Mouse (Mus musculus) intestine, embryonic 14.5 days (tissue): ENCODE measurements around the gene Lnx2. TPM values are rescaled to one million over a fixed set of nuclear protein-coding genes. Genes with fewer than 3 reads are reported as not detected.
A peak's percentile ranks its signal among the peaks of the same experiment; 100 is the strongest.

Experiments used
- ATAC-seq: fragments of 200-750 bp; cut with Nextera tagmentation; replicated peaks from 2 replicates; pipeline ENCODE4 v1.8.0; 2017; ENCODE audit warnings: low read depth, moderate number of reproducible peaks, moderate TSS enrichment, moderate library complexity; ENCODE audit not compliant: low FRiP score, low TSS enrichment
- DNase-seq: peaks from one replicate; pipeline ENCODE4 v3.0.0-alpha.2; 2018; ENCODE audit warnings: low spot score
- H3K27ac ChIP-seq: fragments of 300-500 bp; sonication (generic); 2 replicates; pipeline ENCODE4 v1.5.1; 2014; ENCODE audit warnings: low read depth, mild to moderate bottlenecking, control low read depth
- H3K27me3 ChIP-seq: fragments of 300-500 bp; sonication (generic); replicated peaks from 2 replicates; pipeline ENCODE4 v1.6.1; 2014; ENCODE audit warnings: low read length, control low read depth; ENCODE audit not compliant: control insufficient read depth, insufficient read depth
- H3K36me3 ChIP-seq: fragments of 300-500 bp; sonication (generic); 2 replicates; pipeline ENCODE4 v1.6.1; 2014; ENCODE audit warnings: low read length, control low read depth; ENCODE audit not compliant: control insufficient read depth, insufficient read depth
- H3K4me1 ChIP-seq: fragments of 300-500 bp; sonication (generic); replicated peaks from 2 replicates; pipeline ENCODE4 v1.6.1; 2014; ENCODE audit warnings: low read length, control low read depth, mixed read lengths; ENCODE audit not compliant: control insufficient read depth, insufficient read depth
- H3K4me2 ChIP-seq: fragments of 300-500 bp; sonication (generic); 2 replicates; pipeline ENCODE4 v1.6.1; 2014; ENCODE audit warnings: low read length
- H3K4me3 ChIP-seq: fragments of 300-500 bp; sonication (generic); 2 replicates; pipeline ENCODE4 v1.5.1; 2014; ENCODE audit warnings: low read depth, low read length, control low read depth, mixed read lengths
- H3K9ac ChIP-seq: fragments of 300-500 bp; sonication (generic); 2 replicates; pipeline ENCODE4 v1.6.1; 2014; ENCODE audit warnings: mild to moderate bottlenecking, low read length
- H3K9me3 ChIP-seq: fragments of 300-500 bp; sonication (generic); 2 replicates; pipeline ENCODE4 v1.6.1; 2016; ENCODE audit warnings: low read length, control low read depth; ENCODE audit not compliant: control insufficient read depth
- WGBS: fragments of 180-500 bp; shearing (Covaris S2); extraction: QIAGEN DNeasy Blood & Tissue Kit; methylation state at CpG from one replicate; pipeline ENCODE4 v1.1.7; 2014; 5-methylcytosine and 5-hydroxymethylcytosine counted together
- polyA plus RNA-seq: library from polyadenylated mRNA; unstranded; fragments of >200 nt; fragmentation: Nextera tagmentation; extraction: Ambion mirVana; gene quantifications from 2 replicates; pipeline ENCODE4 v1.2.1, GENCODE M21; 2014

The Lnx2 gene
- polyA plus RNA-seq, 1 experiment from 2014 or later: 17.9 TPM

GRCm38 (mm10) chr5:147070791-147071516 lies 5.4 kb downstream of the Lnx2 start:
- Histone ChIP-seq H3K9ac (no peak overlapping the region), H3K9me3 (no peaks in the 10 kb centered on the region), H3K4me3 (no peak overlapping the region), H3K4me2 (no peak overlapping the region), H3K27me3 (no peaks in the 10 kb centered on the region), H3K27ac (peak overlapping the region; percentile 22; the same call in 1 of the 2 replicates), H3K36me3 (no peaks in the 10 kb centered on the region), H3K4me1 (peaks cover 11% of the 10 kb centered on the region)
- 71% methylated on average over 16 of the region's 16 CpGs for WGBS
- DNase-seq: no peak
- ATAC-seq: no peak

GRCm38 (mm10) chr5:147068876-147069275 lies 7.5 kb downstream of the Lnx2 start:
- Histone ChIP-seq H3K4me1 (peaks cover 4% of the 10 kb centered on the region), H3K36me3 (no peaks in the 10 kb centered on the region), H3K9me3 (no peaks in the 10 kb centered on the region), H3K27me3 (no peaks in the 10 kb centered on the region), H3K4me2 (no peak overlapping the region), H3K9ac (no peak overlapping the region), H3K4me3 (no peak overlapping the region), H3K27ac (no peak overlapping the region)
- ATAC-seq (no peak), DNase-seq (no peak)
- WGBS: 72% methylated on average over 5 of the region's 5 CpGs

- H3K27me3 ChIP-seq: no peaks in the 10 kb centered on the region
- WGBS: 51% methylated on average over 5 of the region's 5 CpGs
Observed at GRCm38 (mm10) chr5:147066965-147067364, 9.4 kb downstream of the Lnx2 start.

GRCm38 (mm10) chr5:147066129-147066528 lies 10.3 kb downstream of the Lnx2 start:
- no peak overlapping the region for H3K4me3 ChIP-seq
- no peak overlapping the region for H3K27ac ChIP-seq
- H3K4me2 ChIP-seq: no peak overlapping the region
- WGBS: 64% methylated on average over 4 of the region's 4 CpGs
- H3K9ac ChIP-seq: no peak overlapping the region
- H3K4me1 ChIP-seq: peaks cover 8% of the 10 kb centered on the region
- DNase-seq: no peak
- H3K9me3 ChIP-seq: no peaks in the 10 kb centered on the region
- ATAC-seq: no peak
- no peaks in the 10 kb centered on the region for H3K36me3 ChIP-seq
- H3K27me3 ChIP-seq: no peaks in the 10 kb centered on the region

More at GRCm38 (mm10) chr5:147066965-147067364, 9.4 kb downstream of the Lnx2 start:
- DNase-seq (no peak), ATAC-seq (no peak)
- Histone ChIP-seq H3K9me3 (no peaks in the 10 kb centered on the region), H3K9ac (no peak overlapping the region), H3K36me3 (no peaks in the 10 kb centered on the region), H3K4me1 (peaks cover 8% of the 10 kb centered on the region), H3K4me3 (no peak overlapping the region), H3K27ac (no peak overlapping the region), H3K4me2 (no peak overlapping the region)

- Histone ChIP-seq H3K4me1 (0 out of 2 replicates have a peak, but pooled peaks cover 6% of the 10 kb centered on the region), H3K36me3 (no peaks in the 10 kb centered on the region), H3K4me3 (no peak overlapping the region), H3K9me3 (no peaks in the 10 kb centered on the region), H3K27me3 (no peaks in the 10 kb centered on the region), H3K4me2 (no peak overlapping the region), H3K9ac (no peak overlapping the region), H3K27ac (no peak overlapping the region)
- ATAC-seq (no peak), DNase-seq (no peak)
- 64% methylated on average over 8 of the region's 8 CpGs for WGBS
Observed at GRCm38 (mm10) chr5:147063215-147063661, 13.1 kb downstream of the Lnx2 start.

- H3K4me2 ChIP-seq: no peak overlapping the region
- H3K27ac ChIP-seq: no peak overlapping the region
- no peaks in the 10 kb centered on the region for H3K9me3 ChIP-seq
- H3K4me1 ChIP-seq: 0 out of 2 replicates have a peak, but pooled peaks cover 13% of the 10 kb centered on the region
- no peak overlapping the region for H3K4me3 ChIP-seq
- no peak overlapping the region for H3K9ac ChIP-seq
- no peaks in the 10 kb centered on the region for H3K36me3 ChIP-seq
- ATAC-seq (no peak), DNase-seq (no peak)
- WGBS: 87% methylated on average over 2 of the region's 2 CpGs
- H3K27me3 ChIP-seq: no peaks in the 10 kb centered on the region
Observed at GRCm38 (mm10) chr5:147060024-147060423, 16.4 kb downstream of the Lnx2 start.

- no peak overlapping the region for H3K27ac ChIP-seq
- H3K9me3 ChIP-seq: no peaks in the 10 kb centered on the region
- no peak overlapping the region for H3K9ac ChIP-seq
- WGBS: 64% methylated on average over 9 of the region's 9 CpGs
- no peaks in the 10 kb centered on the region for H3K36me3 ChIP-seq
- H3K4me2 ChIP-seq: no peak overlapping the region
- 0 out of 2 replicates have a peak, but pooled peaks cover 13% of the 10 kb centered on the region for H3K4me1 ChIP-seq
- H3K4me3 ChIP-seq: no peak overlapping the region
- ATAC-seq (no peak), DNase-seq (no peak)
- no peaks in the 10 kb centered on the region for H3K27me3 ChIP-seq
Observed at GRCm38 (mm10) chr5:147059319-147059718, 17.1 kb downstream of the Lnx2 start.

- no peak overlapping the region for H3K9ac ChIP-seq
- no peaks in the 10 kb centered on the region for H3K36me3 ChIP-seq
- 90% methylated on average over 5 of the region's 5 CpGs for WGBS
- no peaks in the 10 kb centered on the region for H3K27me3 ChIP-seq
- no peak for DNase-seq
- no peak overlapping the region for H3K4me3 ChIP-seq
- no peak overlapping the region for H3K4me2 ChIP-seq
- no peaks in the 10 kb centered on the region for H3K9me3 ChIP-seq
- no peak overlapping the region for H3K27ac ChIP-seq
- H3K4me1 ChIP-seq: 0 out of 2 replicates have a peak, but pooled peaks cover 12% of the 10 kb centered on the region
- no peak for ATAC-seq
Observed at GRCm38 (mm10) chr5:147058661-147059060, 17.7 kb downstream of the Lnx2 start.
